Mouse (Mus musculus) erythroblast, embryonic 14.5 days (primary cell): ENCODE data around the gene Gm43720.

ENCODE experiments used
- GATA1 ChIP-seq: IDR thresholded peaks from 2 replicates; pipeline ENCODE4 v1.6.1; 2012; ENCODE audit warnings: low read length, inconsistent platforms, mixed read lengths
- TAL1 ChIP-seq: IDR thresholded peaks from 3 replicates; pipeline ENCODE4 v1.6.1; 2012; ENCODE audit warnings: low read length, inconsistent platforms, mixed read lengths

- TF ChIP-seq GATA1, result no peak
- no peak for TF ChIP-seq TAL1
These were observed 12.6 kb downstream of the Gm43720 start for GRCm38 (mm10) chr5:138267114-138267513.
